Mouse (Mus musculus) liver, embryonic 15.5 days (tissue): ENCODE results near the gene Osbpl3. TPM values are rescaled to one million over a fixed set of nuclear protein-coding genes. Genes with fewer than 3 reads are reported as not detected.

Experiments
- ATAC-seq: fragments of 200-750 bp; cut with Nextera tagmentation; 2 replicates; pipeline ENCODE4 v1.8.0; 2017; ENCODE audit warnings: moderate number of reproducible peaks, mild to moderate bottlenecking, moderate library complexity; ENCODE audit not compliant: insufficient read depth
- H3K27ac ChIP-seq: fragments of 300-500 bp; sonication (generic); replicated peaks from 2 replicates; pipeline ENCODE4 v1.5.1; 2015; ENCODE audit warnings: mild to moderate bottlenecking, inconsistent platforms
- H3K27me3 ChIP-seq: fragments of 300-500 bp; sonication (generic); 2 replicates; pipeline ENCODE4 v1.6.1; 2015; ENCODE audit warnings: mild to moderate bottlenecking, inconsistent platforms
- H3K36me3 ChIP-seq: fragments of 300-500 bp; sonication (generic); replicated peaks from 2 replicates; pipeline ENCODE4 v1.6.1; 2015; ENCODE audit warnings: moderate library complexity, mild to moderate bottlenecking, inconsistent platforms
- H3K4me1 ChIP-seq: fragments of 300-500 bp; sonication (generic); replicated peaks from 2 replicates; pipeline ENCODE4 v1.6.1; 2015; ENCODE audit warnings: inconsistent platforms
- H3K4me2 ChIP-seq: fragments of 300-500 bp; sonication (generic); 2 replicates; pipeline ENCODE4 v1.6.1; 2015; ENCODE audit warnings: moderate library complexity, mild to moderate bottlenecking, inconsistent platforms
- H3K4me3 ChIP-seq: fragments of 300-500 bp; sonication (generic); replicated peaks from 2 replicates; pipeline ENCODE4 v1.5.1; 2015; ENCODE audit warnings: mild to moderate bottlenecking, inconsistent platforms
- H3K9ac ChIP-seq: fragments of 300-500 bp; sonication (generic); 2 replicates; pipeline ENCODE4 v1.6.1; 2015; ENCODE audit warnings: moderate library complexity, mild to moderate bottlenecking, inconsistent platforms
- H3K9me3 ChIP-seq: fragments of 300-500 bp; sonication (generic); replicated peaks from 2 replicates; pipeline ENCODE4 v1.6.1; 2016; ENCODE audit warnings: inconsistent platforms
- WGBS: fragments of 180-500 bp; shearing (Covaris S2); methylation state at CpG from one replicate; pipeline ENCODE4 v1.1.7; 2015; ENCODE audit warnings: mixed read lengths; ENCODE audit not compliant: insufficient replicate concordance; 5-methylcytosine and 5-hydroxymethylcytosine counted together
- polyA plus RNA-seq: library from polyadenylated mRNA; unstranded; fragments of >200 nt; fragmentation: Nextera tagmentation; extraction: Ambion mirVana; gene quantifications from 2 replicates; pipeline ENCODE4 v1.2.1, GENCODE M21; 2015

Gene Osbpl3
- polyA plus RNA-seq, 1 experiment from 2014 or later: 0.64 TPM

GRCm38 (mm10) chr6:50350911-50351310, 105.1 kb downstream of the Osbpl3 start:
- Histone ChIP-seq H3K4me3 (no peak overlapping the region), H3K36me3 (no peaks in the 10 kb centered on the region), H3K4me1 (peaks cover 6% of the 10 kb centered on the region; the same call in 1 of the 2 replicates), H3K9me3 (no peaks in the 10 kb centered on the region), H3K27ac (no peak overlapping the region), H3K27me3 (no peaks in the 10 kb centered on the region), H3K9ac (no peak overlapping the region), H3K4me2 (no peak overlapping the region)
- WGBS: 80% methylated on average over 3 of the region's 3 CpGs
- no peak for ATAC-seq

GRCm38 (mm10) chr6:50348619-50349018, 107.4 kb downstream of the Osbpl3 start:
- ATAC-seq: no peak
- no peaks in the 10 kb centered on the region for H3K9me3 ChIP-seq
- H3K27me3 ChIP-seq: no peaks in the 10 kb centered on the region
- no peaks in the 10 kb centered on the region for H3K36me3 ChIP-seq
- H3K9ac ChIP-seq: no peak overlapping the region
- no peak overlapping the region for H3K4me3 ChIP-seq
- H3K4me2 ChIP-seq: no peak overlapping the region
- no peaks in the 10 kb centered on the region for H3K4me1 ChIP-seq
- WGBS: 44% methylated on average over 1 of the region's 1 CpGs
- H3K27ac ChIP-seq: no peak overlapping the region

GRCm38 (mm10) chr6:50346204-50346603, 109.8 kb downstream of the Osbpl3 start:
- ATAC-seq: no peak

GRCm38 (mm10) chr6:50340226-50340906, 115.6 kb downstream of the Osbpl3 start:
- H3K27me3 ChIP-seq: no peaks in the 10 kb centered on the region

More at GRCm38 (mm10) chr6:50346204-50346603, 109.8 kb downstream of the Osbpl3 start:
- H3K4me2 ChIP-seq: no peak overlapping the region
- no peaks in the 10 kb centered on the region for H3K36me3 ChIP-seq
- H3K4me3 ChIP-seq: no peak overlapping the region
- no peaks in the 10 kb centered on the region for H3K4me1 ChIP-seq
- H3K9me3 ChIP-seq: no peaks in the 10 kb centered on the region
- 75% methylated on average over 7 of the region's 7 CpGs for WGBS
- no peak overlapping the region for H3K9ac ChIP-seq
- H3K27me3 ChIP-seq: no peaks in the 10 kb centered on the region
- no peak overlapping the region for H3K27ac ChIP-seq

GRCm38 (mm10) chr6:50337431-50337830, 118.6 kb downstream of the Osbpl3 start:
- no peak overlapping the region for H3K9ac ChIP-seq
- H3K4me2 ChIP-seq: no peak overlapping the region
- no peaks in the 10 kb centered on the region for H3K4me1 ChIP-seq
- ATAC-seq: no peak
- no peak overlapping the region for H3K4me3 ChIP-seq
- H3K27me3 ChIP-seq: no peaks in the 10 kb centered on the region
- H3K9me3 ChIP-seq: no peaks in the 10 kb centered on the region
- no peak overlapping the region for H3K27ac ChIP-seq
- no peaks in the 10 kb centered on the region for H3K36me3 ChIP-seq
- whole genome bisulfite sequencing: 74% methylated on average over 6 of the region's 6 CpGs

More at GRCm38 (mm10) chr6:50340226-50340906, 115.6 kb downstream of the Osbpl3 start:
- no peak overlapping the region for H3K27ac ChIP-seq
- WGBS: 61% methylated on average over 5 of the region's 5 CpGs
- H3K4me2 ChIP-seq: no peak overlapping the region
- H3K9me3 ChIP-seq: no peaks in the 10 kb centered on the region
- no peaks in the 10 kb centered on the region for H3K4me1 ChIP-seq
- H3K36me3 ChIP-seq: no peaks in the 10 kb centered on the region
- H3K9ac ChIP-seq: no peak overlapping the region
- ATAC-seq: no peak
- H3K4me3 ChIP-seq: no peak overlapping the region

DNA sequence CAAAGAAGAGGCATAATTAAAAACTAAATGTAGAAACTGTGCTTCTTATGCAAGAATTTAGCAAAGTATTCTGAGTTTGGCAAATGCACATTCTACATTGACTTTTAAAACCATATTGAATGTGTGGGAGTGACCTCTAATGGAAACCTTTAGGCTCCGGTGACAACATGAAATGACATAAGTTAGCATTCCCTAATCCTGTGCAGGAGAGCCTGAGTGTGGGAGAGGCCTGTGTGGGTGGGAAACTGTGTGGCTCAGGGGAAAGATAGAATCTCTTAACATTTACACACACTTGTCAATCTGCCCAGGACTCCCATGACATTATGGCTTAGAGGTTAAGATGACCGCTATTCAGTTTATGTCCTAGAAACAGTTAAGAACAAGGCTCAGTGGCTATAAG, 119.6 kb downstream of the Osbpl3 start:
- H3K4me2 ChIP-seq: no peak overlapping the region
- 72% methylated on average over 2 of the region's 2 CpGs for WGBS
- no peak overlapping the region for H3K4me3 ChIP-seq
- H3K27ac ChIP-seq: no peak overlapping the region
- H3K9ac ChIP-seq: no peak overlapping the region
- H3K4me1 ChIP-seq: no peaks in the 10 kb centered on the region
- H3K27me3 ChIP-seq: no peaks in the 10 kb centered on the region
- H3K36me3 ChIP-seq: no peaks in the 10 kb centered on the region
- no peaks in the 10 kb centered on the region for H3K9me3 ChIP-seq
- no peak for ATAC-seq

GRCm38 (mm10) chr6:50334846-50335821, 120.9 kb downstream of the Osbpl3 start:
- Histone ChIP-seq H3K9ac (no peak overlapping the region), H3K4me2 (no peak overlapping the region), H3K4me1 (no peaks in the 10 kb centered on the region), H3K9me3 (no peaks in the 10 kb centered on the region), H3K4me3 (no peak overlapping the region), H3K36me3 (no peaks in the 10 kb centered on the region), H3K27me3 (no peaks in the 10 kb centered on the region), H3K27ac (no peak overlapping the region)
- WGBS: 70% methylated on average over 15 of the region's 15 CpGs
- no peak for ATAC-seq

DNA sequence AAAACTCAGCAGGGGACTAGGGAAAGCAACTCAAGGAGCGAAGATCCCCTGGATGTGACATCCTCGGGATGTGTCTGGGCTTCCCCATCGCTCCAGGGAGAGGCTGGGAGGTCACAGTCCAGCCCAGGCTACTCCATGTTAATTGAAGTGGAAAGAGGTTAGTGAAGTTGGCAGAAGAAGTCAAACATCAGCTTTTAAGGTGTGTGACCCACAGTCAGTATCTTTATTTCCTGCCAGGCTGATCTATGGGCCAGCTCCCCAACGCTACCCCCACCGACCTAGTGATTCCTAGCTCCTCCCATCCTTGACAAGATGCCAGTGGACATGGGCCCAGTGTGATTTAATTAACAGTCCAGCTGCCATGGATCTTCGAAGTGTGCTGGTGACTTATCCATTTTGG, 122.7 kb downstream of the Osbpl3 start:
- no peak overlapping the region for H3K4me3 ChIP-seq
- WGBS: 81% methylated on average over 6 of the region's 6 CpGs
- no peaks in the 10 kb centered on the region for H3K9me3 ChIP-seq
- no peak for ATAC-seq
- H3K27ac ChIP-seq: no peak overlapping the region
- H3K36me3 ChIP-seq: no peaks in the 10 kb centered on the region
- H3K4me2 ChIP-seq: no peak overlapping the region
- no peaks in the 10 kb centered on the region for H3K27me3 ChIP-seq
- H3K4me1 ChIP-seq: no peaks in the 10 kb centered on the region
- no peak overlapping the region for H3K9ac ChIP-seq

- ATAC-seq: no peak
- no peak overlapping the region for H3K9ac ChIP-seq
- H3K4me1 ChIP-seq: no peaks in the 10 kb centered on the region
- no peaks in the 10 kb centered on the region for H3K9me3 ChIP-seq
- no peak overlapping the region for H3K4me3 ChIP-seq
- no peak overlapping the region for H3K27ac ChIP-seq
- 77% methylated on average over 2 of the region's 2 CpGs for WGBS
- no peaks in the 10 kb centered on the region for H3K27me3 ChIP-seq
- H3K4me2 ChIP-seq: no peak overlapping the region
- H3K36me3 ChIP-seq: no peaks in the 10 kb centered on the region
These were observed 124.5 kb downstream of the Osbpl3 start for GRCm38 (mm10) chr6:50331477-50331876.

DNA sequence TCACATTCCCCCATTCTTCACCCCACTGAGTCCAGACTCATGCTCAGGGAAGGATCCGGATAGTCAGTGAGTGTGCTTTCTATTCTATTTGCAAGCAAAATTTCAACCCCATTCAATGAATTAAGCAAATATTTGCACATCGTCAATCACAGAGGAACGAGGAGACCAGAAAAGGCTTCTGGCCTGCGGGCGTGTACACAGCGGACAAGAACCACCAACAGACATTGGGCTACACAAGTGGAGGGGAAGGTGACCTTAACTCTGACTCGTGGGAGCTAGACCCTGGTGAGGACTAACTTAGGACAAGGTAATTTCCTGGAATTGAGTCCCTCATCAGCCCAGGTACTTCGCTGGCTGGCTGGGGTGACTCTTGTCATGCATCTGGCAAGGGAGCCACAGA, 126.6 kb downstream of the Osbpl3 start:
- Histone ChIP-seq H3K4me1 (no peaks in the 10 kb centered on the region), H3K4me3 (no peak overlapping the region), H3K9ac (no peak overlapping the region), H3K4me2 (no peak overlapping the region), H3K27ac (no peak overlapping the region), H3K27me3 (no peaks in the 10 kb centered on the region), H3K9me3 (no peaks in the 10 kb centered on the region), H3K36me3 (no peaks in the 10 kb centered on the region)
- 70% methylated on average over 8 of the region's 8 CpGs for WGBS
- ATAC-seq: no peak

- H3K4me3 ChIP-seq: no peak overlapping the region
- no peaks in the 10 kb centered on the region for H3K36me3 ChIP-seq
- H3K27ac ChIP-seq: no peak overlapping the region
- no peaks in the 10 kb centered on the region for H3K27me3 ChIP-seq
- no peaks in the 10 kb centered on the region for H3K9me3 ChIP-seq
- no peak overlapping the region for H3K9ac ChIP-seq
- no peak overlapping the region for H3K4me2 ChIP-seq
- WGBS: 55% methylated on average over 7 of the region's 7 CpGs
- ATAC-seq: no peak
- H3K4me1 ChIP-seq: no peaks in the 10 kb centered on the region
These were observed 127.1 kb downstream of the Osbpl3 start for GRCm38 (mm10) chr6:50328901-50329300.
